Mouse (Mus musculus) kidney, embryonic 14.5 days (tissue): Measurements from ENCODE around the gene Aars. TPM values are rescaled to one million over a fixed set of nuclear protein-coding genes. Genes with fewer than 3 reads are reported as not detected.
"Not testable (repeated sequence)": the region's sequence is repeated elsewhere in the genome, so short reads cannot be mapped to it uniquely, and the experiment has no call there.

Source experiments
- ATAC-seq: fragments of 200-750 bp; cut with Nextera tagmentation; 2 replicates; pipeline ENCODE4 v1.8.0; 2017; ENCODE audit warnings: moderate number of reproducible peaks, mild to moderate bottlenecking, moderate TSS enrichment, moderate library complexity; ENCODE audit not compliant: low FRiP score, low TSS enrichment
- H3K27ac ChIP-seq: fragments of 300-500 bp; sonication (generic); 2 replicates; pipeline ENCODE4 v1.5.1; 2014; ENCODE audit warnings: low read depth, mild to moderate bottlenecking, low read length, moderate library complexity, mixed read lengths
- H3K27me3 ChIP-seq: fragments of 300-500 bp; sonication (generic); 2 replicates; pipeline ENCODE4 v1.6.1; 2014; ENCODE audit warnings: mild to moderate bottlenecking, low read length; ENCODE audit not compliant: control insufficient read depth, insufficient read depth
- H3K36me3 ChIP-seq: fragments of 300-500 bp; sonication (generic); 2 replicates; pipeline ENCODE4 v1.6.1; 2014; ENCODE audit warnings: low read length, mixed read lengths; ENCODE audit not compliant: control insufficient read depth, insufficient read depth
- H3K4me1 ChIP-seq: fragments of 300-500 bp; sonication (generic); 2 replicates; pipeline ENCODE4 v1.6.1; 2014; ENCODE audit warnings: low read length, mixed read lengths; ENCODE audit not compliant: control insufficient read depth, insufficient read depth
- H3K4me2 ChIP-seq: fragments of 300-500 bp; sonication (generic); replicated peaks from 2 replicates; pipeline ENCODE4 v1.6.1; 2014; ENCODE audit warnings: low read depth, mild to moderate bottlenecking, low read length
- H3K4me3 ChIP-seq: fragments of 300-500 bp; sonication (generic); 2 replicates; pipeline ENCODE4 v1.5.1; 2014; ENCODE audit warnings: mild to moderate bottlenecking, low read length
- H3K9ac ChIP-seq: fragments of 300-500 bp; sonication (generic); 2 replicates; pipeline ENCODE4 v1.6.1; 2014; ENCODE audit warnings: low read depth, mild to moderate bottlenecking, low read length, moderate library complexity
- H3K9me3 ChIP-seq: fragments of 300-500 bp; sonication (generic); 2 replicates; pipeline ENCODE4 v1.6.1; 2016; ENCODE audit warnings: low read length; ENCODE audit not compliant: control insufficient read depth
- WGBS: fragments of 180-500 bp; shearing (Covaris S2); extraction: QIAGEN DNeasy Blood & Tissue Kit; methylation state at CpG from one replicate; pipeline ENCODE4 v1.1.7; 2014; 5-methylcytosine and 5-hydroxymethylcytosine counted together
- microRNA-seq: library from miRNA; unstranded; fragments of <30 nt; microRNA quantifications from one replicate; pipeline ENCODE4, GENCODE M21; 2016
- polyA plus RNA-seq: library from polyadenylated mRNA; unstranded; fragments of >200 nt; fragmentation: Nextera tagmentation; extraction: Ambion mirVana; gene quantifications from 2 replicates; pipeline ENCODE4 v1.2.1, GENCODE M21; 2014

Gene Aars
- polyA plus RNA-seq, 1 experiment from 2014 or later, result 59.7 TPM

DNA sequence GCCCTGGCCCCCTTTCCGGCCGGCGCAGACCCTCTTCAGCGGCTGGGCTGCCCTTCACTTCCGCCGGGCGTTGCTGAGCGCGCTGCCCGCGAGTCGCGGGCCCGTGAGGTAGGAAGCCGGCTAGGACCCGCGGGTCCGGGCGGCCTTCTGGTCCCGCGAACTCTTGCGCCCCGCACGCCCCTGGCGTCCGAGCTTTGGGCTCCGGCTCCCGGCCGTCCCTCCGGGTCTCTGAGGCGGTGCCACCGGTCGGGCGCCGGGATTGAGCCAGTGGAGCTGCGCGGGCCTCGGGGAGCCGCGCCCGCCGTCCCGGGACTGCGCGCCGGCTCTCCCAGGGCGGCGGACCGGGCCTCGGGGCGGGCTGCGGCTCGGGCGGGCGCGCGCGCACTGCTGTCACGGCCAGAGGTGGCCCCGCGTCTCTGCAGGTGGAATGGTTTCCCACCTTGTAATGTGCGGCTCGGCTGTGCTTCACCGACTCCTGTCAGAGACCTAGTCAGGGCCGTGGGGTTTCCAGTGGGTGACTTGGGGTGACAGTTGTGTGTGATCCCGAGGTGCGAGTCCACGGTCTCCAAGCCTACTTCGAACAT lies 61.9 kb downstream of the Aars start:
- H3K27ac ChIP-seq, H3K27me3 ChIP-seq, H3K9me3 ChIP-seq, H3K4me1 ChIP-seq, H3K36me3 ChIP-seq: not testable (repeated sequence)
- Histone ChIP-seq H3K9ac (peak overlapping the region; percentile 73), H3K4me3 (peak overlapping the region; percentile 65), H3K4me2 (peak overlapping the region; percentile 57)
- ATAC-seq, result peak; percentile 72
- 1% methylated on average over 29 of the region's 69 CpGs for WGBS

Small RNA genes within 50 kb of the gene (microRNA-seq; reads per million reads assigned to microRNA genes)
- gene Gm24103 (not detected), gene Mir3473d (0.84 reads per million)

Other genes with a start within 250 kb of the Aars start
- gene Il34, start 227.2 kb upstream of the Aars start, polyA plus RNA-seq, result 0.50 and 1.7 TPM in 2 replicates
- 40.4 and 69.3 TPM in 2 replicates for gene Cog4, start 186.5 kb upstream of the Aars start, polyA plus RNA-seq
- gene Sf3b3, start 186.4 kb upstream of the Aars start, polyA plus RNA-seq, result 96.9 and 180 TPM in 2 replicates
- gene Fuk, start 130.7 kb upstream of the Aars start, polyA plus RNA-seq, result 7.1 and 10.4 TPM in 2 replicates
- 12.1 and 14.3 TPM in 2 replicates for gene St3gal2, start 113.2 kb upstream of the Aars start, polyA plus RNA-seq
- gene Ddx19a, start 35.3 kb upstream of the Aars start, polyA plus RNA-seq, result 12.8 and 20.1 TPM in 2 replicates
- gene Ddx19b, start 1.4 kb upstream of the Aars start, polyA plus RNA-seq, result 2.3 and 6.7 TPM in 2 replicates
- gene Exosc6, start 23.2 kb downstream of the Aars start, polyA plus RNA-seq, result 53.3 and 77.3 TPM in 2 replicates
- 51.6 and 59.0 TPM in 2 replicates for gene Clec18a, start 59.3 kb downstream of the Aars start, polyA plus RNA-seq
- gene Pdpr, start 61.5 kb downstream of the Aars start, polyA plus RNA-seq, result 3.9 and 8.6 TPM in 2 replicates
- gene Glg1, start 226.1 kb downstream of the Aars start, polyA plus RNA-seq, result 60.1 and 95.8 TPM in 2 replicates